Mouse (Mus musculus): Measurements from ENCODE around the gene Ttc26.
"Not testable (repeated sequence)": the region's sequence is repeated elsewhere in the genome, so short reads cannot be mapped to it uniquely, and the experiment has no call there.

The Ttc26 gene

DNA sequence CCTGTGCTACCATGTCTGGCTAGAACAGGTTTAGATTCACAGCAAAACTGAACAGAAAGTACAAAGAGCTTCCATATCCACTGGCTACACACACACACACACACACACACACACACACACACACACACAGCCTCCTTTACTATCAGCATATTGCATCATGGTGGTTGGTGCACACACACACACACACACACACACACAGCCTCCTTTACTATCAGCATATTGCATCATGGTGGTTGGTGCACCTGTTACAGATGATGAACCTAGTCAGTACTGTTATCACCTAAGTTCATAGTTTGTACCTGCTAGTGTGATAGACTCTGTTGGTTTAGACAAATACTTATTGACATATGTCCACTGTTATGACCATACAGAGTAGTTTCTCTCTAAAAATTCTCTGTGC lies 75.2 kb downstream of the Ttc26 start:
- not testable (repeated sequence) for DNase-seq (ENCODE audit: low spot score in 2 of 2)

DNA sequence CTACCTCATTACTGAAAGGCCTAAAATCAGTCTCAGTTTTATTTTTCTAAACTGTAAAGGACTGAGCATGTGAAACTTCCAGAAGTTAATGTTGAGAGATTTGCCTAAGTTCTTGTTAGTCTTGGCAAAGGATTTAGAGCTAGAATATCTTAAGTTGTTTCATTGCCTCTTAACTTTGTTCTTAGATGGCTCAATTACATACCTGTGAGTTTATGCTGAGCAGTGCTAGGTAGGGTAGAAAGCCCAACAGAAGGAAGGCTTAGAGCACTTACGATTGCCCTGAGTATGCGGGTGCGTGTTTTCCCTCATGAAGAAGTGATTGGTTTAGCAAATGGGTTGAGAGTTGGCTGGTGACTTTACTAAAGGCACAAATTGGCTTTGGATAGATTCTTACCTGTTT lies 76.8 kb downstream of the Ttc26 start:
- no peak for DNase-seq (ENCODE audit: low spot score in 2 of 2)

DNA sequence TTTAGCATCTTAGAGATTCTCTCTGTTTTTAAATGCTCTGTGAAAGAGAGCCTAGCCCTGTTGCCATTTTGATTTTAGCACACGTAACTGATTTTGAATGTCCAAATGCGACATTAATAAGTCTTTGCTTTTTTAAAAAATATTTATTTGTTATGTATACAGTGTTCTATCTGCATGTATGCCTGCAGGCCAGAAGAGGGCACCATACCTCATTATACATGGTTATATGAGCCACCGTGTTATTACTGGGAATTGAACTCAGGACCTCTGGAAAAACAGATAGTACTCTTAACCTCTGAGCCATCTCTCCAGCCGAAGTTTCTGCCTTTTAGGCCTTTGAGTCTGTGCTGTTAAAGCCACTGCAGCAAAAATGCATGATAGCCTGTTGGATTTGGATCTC lies 88.3 kb downstream of the Ttc26 start:
- no peak for DNase-seq (ENCODE audit: low spot score in 2 of 2)

Data from heart, adult 9 months (tissue).